Comparison of ENCODE assay signal across 8 mouse cellular contexts in genomic region chr11:56116553-56117232, GRCm38 (mm10).
A peak's percentile ranks its signal among the peaks of the same experiment; 100 is the strongest.
DNase-seq lines count a peak whose midpoint lies in the region; ATAC-seq and TF ChIP-seq lines count a peak whose summit lies in the region.

No protein-coding gene starts in this region.

- intact Hi-C loops in gastrocnemius, postnatal 14 days (cut with DNase I; ENCODE audit: low total_unique reads): no loop called here

- TF ChIP-seq CTCF in kidney, adult 2 months (conservative IDR thresholded peaks at IDR 0.05; ENCODE audit: insufficient read depth, insufficient read length, low read depth, low read length): peak; percentile 29; the same call in 1 of the 2 replicates

- H3K27me3 ChIP-seq in kidney, adult 2 months (replicated peaks; ENCODE audit: control insufficient read depth, insufficient read depth, low read length): no peaks in the 10 kb centered on the region; the same call in 1 of the 2 replicates
- no peaks in the 10 kb centered on the region for H3K27me3 ChIP-seq in kidney, embryonic 14.5 days (ENCODE audit: control insufficient read depth, insufficient read depth, low read length)
- no peaks in the 10 kb centered on the region for H3K27me3 ChIP-seq in embryonic facial prominence, embryonic 14.5 days (replicated peaks; ENCODE audit: control insufficient read depth, insufficient read depth, low read length)
- no peaks in the 10 kb centered on the region for H3K27me3 ChIP-seq in midbrain, embryonic 14.5 days (ENCODE audit: control insufficient read depth, insufficient read depth, low read length)

- no peak overlapping the region for H3K4me2 ChIP-seq in kidney, embryonic 14.5 days (replicated peaks; ENCODE audit: low read depth, low read length)
- H3K4me2 ChIP-seq in embryonic facial prominence, embryonic 14.5 days (ENCODE audit: low read depth, low read length): no peak overlapping the region
- H3K4me2 ChIP-seq in midbrain, embryonic 14.5 days (ENCODE audit: low read length): no peak overlapping the region

- no peak overlapping the region for H3K9ac ChIP-seq in kidney, embryonic 14.5 days (ENCODE audit: low read depth, low read length)
- no peak overlapping the region for H3K9ac ChIP-seq in embryonic facial prominence, embryonic 14.5 days (ENCODE audit: low read depth, low read length)
- H3K9ac ChIP-seq in midbrain, embryonic 14.5 days (replicated peaks; ENCODE audit: low read length): no peak overlapping the region

- 52% methylated on average over 12 of the region's 12 CpGs for WGBS in kidney, adult 2 months
- WGBS in kidney, embryonic 14.5 days: 52% methylated on average over 12 of the region's 12 CpGs
- WGBS in embryonic facial prominence, embryonic 14.5 days: 44% methylated on average over 12 of the region's 12 CpGs
- 51% methylated on average over 12 of the region's 12 CpGs for WGBS in midbrain, embryonic 14.5 days

- no peak overlapping the region for H3K4me3 ChIP-seq in kidney, adult 2 months (ENCODE audit: insufficient read depth, low read depth, low read length)
- H3K4me3 ChIP-seq in kidney, embryonic 14.5 days (ENCODE audit: low read length): no peak overlapping the region
- H3K4me3 ChIP-seq in embryonic facial prominence, embryonic 14.5 days (ENCODE audit: low read depth, low read length): no peak overlapping the region
- H3K4me3 ChIP-seq in midbrain, embryonic 14.5 days (replicated peaks; ENCODE audit: low read depth, low read length): no peak overlapping the region

- no peak for ATAC-seq in kidney, embryonic 14.5 days (ENCODE audit: low FRiP score, low TSS enrichment)
- no peak for ATAC-seq in embryonic facial prominence, embryonic 14.5 days (ENCODE audit: low read depth)
- ATAC-seq in midbrain, embryonic 14.5 days (ENCODE audit: low FRiP score, low TSS enrichment): no peak

- TF ChIP-seq POLR2A in kidney, adult 2 months (IDR thresholded peaks at IDR 0.05; ENCODE audit: low read depth, low read length): no peak

- peak; percentile 33 for DNase-seq in kidney, adult 2 months
- peak; percentile 47 for DNase-seq in WW6 (ENCODE audit: low read depth, low spot score)
- DNase-seq in embryonic facial prominence, embryonic 14.5 days (ENCODE audit: low spot score): peak; percentile 37
- peak; percentile 20 to 65 for DNase-seq in kidney, postnatal 36 days
- DNase-seq in midbrain, embryonic 14.5 days: peak; percentile 89
- DNase-seq in spleen, postnatal 36 days (ENCODE audit: low spot score in 2 of 2): no peak
- DNase-seq in gastrocnemius, postnatal 14 days: no peak

- no peaks in the 10 kb centered on the region for H3K36me3 ChIP-seq in kidney, adult 2 months (ENCODE audit: control insufficient read depth, insufficient read depth, low read length)
- no peaks in the 10 kb centered on the region for H3K36me3 ChIP-seq in kidney, embryonic 14.5 days (ENCODE audit: control insufficient read depth, insufficient read depth, low read length)
- H3K36me3 ChIP-seq in embryonic facial prominence, embryonic 14.5 days (ENCODE audit: control insufficient read depth, insufficient read depth, low read length): no peaks in the 10 kb centered on the region
- no peaks in the 10 kb centered on the region for H3K36me3 ChIP-seq in midbrain, embryonic 14.5 days (ENCODE audit: control insufficient read depth, insufficient read depth, low read length)

- H3K27ac ChIP-seq in kidney, adult 2 months (ENCODE audit: insufficient read depth, low read depth, low read length): no peak overlapping the region
- no peak overlapping the region for H3K27ac ChIP-seq in kidney, embryonic 14.5 days (ENCODE audit: low read depth, low read length)
- no peak overlapping the region for H3K27ac ChIP-seq in embryonic facial prominence, embryonic 14.5 days (replicated peaks; ENCODE audit: low read depth, low read length)
- no peak overlapping the region for H3K27ac ChIP-seq in midbrain, embryonic 14.5 days (replicated peaks; ENCODE audit: low read depth, low read length)

- H3K9me3 ChIP-seq in kidney, embryonic 14.5 days (ENCODE audit: control insufficient read depth, low read length): no peaks in the 10 kb centered on the region
- no peaks in the 10 kb centered on the region for H3K9me3 ChIP-seq in embryonic facial prominence, embryonic 14.5 days (ENCODE audit: control insufficient read depth, low read length)
- H3K9me3 ChIP-seq in midbrain, embryonic 14.5 days (ENCODE audit: control insufficient read depth, low read length): no peaks in the 10 kb centered on the region

- no peaks in the 10 kb centered on the region for H3K4me1 ChIP-seq in kidney, adult 2 months (ENCODE audit: control insufficient read depth, insufficient read depth, low read length)
- no peaks in the 10 kb centered on the region for H3K4me1 ChIP-seq in kidney, embryonic 14.5 days (ENCODE audit: control insufficient read depth, insufficient read depth, low read length)
- H3K4me1 ChIP-seq in embryonic facial prominence, embryonic 14.5 days (ENCODE audit: control insufficient read depth, insufficient read depth, low read length): no peaks in the 10 kb centered on the region
- H3K4me1 ChIP-seq in midbrain, embryonic 14.5 days (ENCODE audit: control insufficient read depth, insufficient read depth, low read length): no peaks in the 10 kb centered on the region

Comparison
In these comparisons a context has a peak if more than half of its experiments do, and no peak if none do; other contexts are left out.
1. DNase-seq: peak in kidney, adult 2 months (single experiment), WW6 (single experiment), embryonic facial prominence, embryonic 14.5 days (single experiment), kidney, postnatal 36 days (2 of 2) and midbrain, embryonic 14.5 days (single experiment); none in spleen, postnatal 36 days (0 of 2) and gastrocnemius, postnatal 14 days (single experiment).